Mouse (Mus musculus) limb, embryonic 10.5 days (tissue): Measurements from ENCODE around the gene Olfr509. TPM values are rescaled to one million over a fixed set of nuclear protein-coding genes. Genes with fewer than 3 reads are reported as not detected.
"Not testable (repeated sequence)": the region's sequence is repeated elsewhere in the genome, so short reads cannot be mapped to it uniquely, and the experiment has no call there.

ENCODE experiments used
- DNase-seq: peaks from one replicate; pipeline ENCODE4 v3.0.0-alpha.2; 2017; ENCODE audit warnings: low spot score
- H3K27ac ChIP-seq: fragments of 300-500 bp; sonication (generic); 2 replicates; pipeline ENCODE4 v1.5.1; 2016; ENCODE audit warnings: mild to moderate bottlenecking
- H3K27me3 ChIP-seq: fragments of 300-500 bp; sonication (generic); 2 replicates; pipeline ENCODE4 v1.6.1; 2016; ENCODE audit warnings: low read depth, mild to moderate bottlenecking; ENCODE audit not compliant: poor library complexity, severe bottlenecking
- H3K36me3 ChIP-seq: fragments of 300-500 bp; sonication (generic); 2 replicates; pipeline ENCODE4 v1.6.1; 2016; ENCODE audit warnings: mild to moderate bottlenecking, moderate library complexity
- H3K4me1 ChIP-seq: fragments of 300-500 bp; sonication (generic); 2 replicates; pipeline ENCODE4 v1.6.1; 2016
- H3K4me3 ChIP-seq: fragments of 300-500 bp; sonication (generic); 2 replicates; pipeline ENCODE4 v1.5.1; 2016; ENCODE audit warnings: mild to moderate bottlenecking, moderate library complexity
- H3K9me3 ChIP-seq: fragments of 300-500 bp; sonication (generic); replicated peaks from 2 replicates; pipeline ENCODE4 v1.6.1; 2016; ENCODE audit warnings: mild to moderate bottlenecking
- WGBS: fragments of 180-500 bp; shearing (Covaris S2); methylation state at CpG from one replicate; pipeline ENCODE4 v1.1.7; 2016; 5-methylcytosine and 5-hydroxymethylcytosine counted together
- polyA plus RNA-seq: library from polyadenylated mRNA; unstranded; fragments of >200 nt; fragmentation: Nextera tagmentation; extraction: Ambion mirVana; gene quantifications from 2 replicates; pipeline ENCODE4 v1.2.1, GENCODE M21; 2016

Olfr509 gene
- polyA plus RNA-seq = not detected in 2 replicates

DNA sequence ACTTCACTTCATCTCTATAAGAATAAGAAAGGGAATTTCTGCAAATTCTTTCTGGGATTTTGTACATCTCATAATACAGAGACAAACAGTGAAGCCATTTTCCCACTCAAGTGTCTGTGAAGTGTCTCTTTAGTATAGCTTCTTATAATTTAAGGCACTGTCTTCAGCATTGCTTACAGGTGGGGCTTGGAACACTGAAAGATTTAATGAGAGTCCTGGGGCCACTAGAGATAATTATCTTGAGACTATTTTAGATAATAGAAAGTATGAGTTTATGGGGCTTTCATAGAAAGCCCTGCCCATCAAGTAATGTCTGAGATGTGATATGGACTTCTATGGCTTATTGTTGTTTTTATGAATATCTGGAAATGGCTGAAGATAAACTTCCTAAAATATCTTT lies at the start of gene Olfr509:
Gene Olfr509, minus strand, starts transcription at position 101 of the 400 bp plus-strand sequence.
- no peak for DNase-seq
- no peak within 1 kb of the TSS for H3K27ac ChIP-seq
- no peak within 1 kb of the TSS for H3K4me3 ChIP-seq
- H3K36me3 ChIP-seq = no peaks in the 10 kb centered on the region
- H3K27me3 ChIP-seq = no peaks in the 10 kb centered on the region
- no peaks in the 10 kb centered on the region for H3K4me1 ChIP-seq
- no peaks in the 10 kb centered on the region for H3K9me3 ChIP-seq

GRCm38 (mm10) chr7:108678886-108679285 lies 27.2 kb upstream of the Olfr509 start:
- no peaks in the 10 kb centered on the region for H3K36me3 ChIP-seq
- H3K4me3 ChIP-seq = no peak overlapping the region
- H3K9me3 ChIP-seq = no peaks in the 10 kb centered on the region; the same call in 1 of the 2 replicates
- H3K4me1 ChIP-seq = no peaks in the 10 kb centered on the region
- H3K27me3 ChIP-seq = no peaks in the 10 kb centered on the region
- 92% methylated on average over 4 of the region's 4 CpGs for WGBS
- no peak overlapping the region for H3K27ac ChIP-seq
- no peak for DNase-seq

- no peak overlapping the region for H3K4me3 ChIP-seq
- no peaks in the 10 kb centered on the region for H3K27me3 ChIP-seq
- no peaks in the 10 kb centered on the region; the same call in 1 of the 2 replicates for H3K9me3 ChIP-seq
- no peak for DNase-seq
- no peak overlapping the region for H3K27ac ChIP-seq
- no peaks in the 10 kb centered on the region for H3K4me1 ChIP-seq
- H3K36me3 ChIP-seq = no peaks in the 10 kb centered on the region
- WGBS = 60% methylated on average over 1 of the region's 1 CpGs
Observed at GRCm38 (mm10) chr7:108671058-108671457, 19.4 kb upstream of the Olfr509 start.

GRCm38 (mm10) chr7:108666118-108666517 lies 14.4 kb upstream of the Olfr509 start, which contains the start of gene Olfr510:
TSS of gene Olfr510 (plus strand) at chr7:108666418.
- no peaks in the 10 kb centered on the region for H3K9me3 ChIP-seq
- H3K36me3 ChIP-seq = no peaks in the 10 kb centered on the region
- no peaks in the 10 kb centered on the region for H3K27me3 ChIP-seq
- H3K4me1 ChIP-seq = no peaks in the 10 kb centered on the region
- DNase-seq = no peak
- H3K4me3 ChIP-seq = no peak within 1 kb of the TSS
- H3K27ac ChIP-seq = no peak within 1 kb of the TSS
- WGBS = 95% methylated on average over 1 of the region's 1 CpGs

DNA sequence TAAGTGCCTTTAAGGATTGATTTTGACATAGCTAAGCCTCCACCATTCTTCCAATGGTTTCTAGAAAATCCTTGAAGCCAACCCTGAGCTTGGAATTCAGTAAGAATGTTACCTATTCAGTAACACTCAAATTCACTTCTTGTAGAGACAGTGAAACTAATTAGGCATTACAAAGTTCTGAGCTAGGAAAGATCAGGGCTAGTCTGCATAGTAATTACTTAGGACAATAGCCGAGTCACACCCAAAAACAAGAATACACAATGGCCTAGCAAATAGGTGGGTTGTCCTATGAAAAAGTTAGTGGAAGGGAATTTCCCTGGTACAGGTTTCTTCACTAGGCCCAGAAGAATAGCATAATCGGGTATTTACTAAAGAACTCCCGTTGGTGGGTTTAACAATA lies 10.7 kb upstream of the Olfr509 start:
- no peaks in the 10 kb centered on the region for H3K36me3 ChIP-seq
- WGBS = 92% methylated on average over 3 of the region's 3 CpGs

DNA sequence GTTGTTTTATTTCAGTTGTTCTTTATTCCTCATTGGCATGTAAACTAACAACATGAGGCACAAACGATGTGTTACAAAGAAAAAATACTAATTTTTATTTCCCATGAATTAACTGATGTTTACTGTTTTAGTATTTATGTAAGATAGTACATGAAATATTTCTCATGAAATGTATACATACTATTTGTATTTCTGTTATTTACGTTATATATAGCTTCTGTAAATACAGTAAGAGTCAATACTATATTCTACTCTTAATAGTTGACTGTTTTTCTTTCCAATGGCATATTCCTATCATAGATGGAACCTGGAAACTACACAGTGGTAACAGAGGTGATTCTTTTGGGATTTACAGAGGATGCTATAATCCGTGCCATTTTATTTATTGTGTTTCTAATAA lies 22.0 kb downstream of the Olfr509 start, which contains the start of gene Olfr508:
Gene Olfr508, plus strand, starts transcription at position 301 of the 400 bp plus-strand sequence.
- H3K4me1 ChIP-seq = no peaks in the 10 kb centered on the region
- WGBS = 85% methylated on average over 3 of the region's 3 CpGs
- H3K27ac ChIP-seq = no peak within 1 kb of the TSS
- H3K27me3 ChIP-seq = no peaks in the 10 kb centered on the region
- DNase-seq = no peak
- H3K4me3 ChIP-seq = no peak within 1 kb of the TSS
- no peaks in the 10 kb centered on the region for H3K36me3 ChIP-seq
- H3K9me3 ChIP-seq = no peaks in the 10 kb centered on the region

More for the DNA sequence above, 10.7 kb upstream of the Olfr509 start:
- H3K4me1 ChIP-seq = no peaks in the 10 kb centered on the region
- no peak overlapping the region for H3K4me3 ChIP-seq
- no peak overlapping the region for H3K27ac ChIP-seq
- H3K9me3 ChIP-seq = no peaks in the 10 kb centered on the region
- H3K27me3 ChIP-seq = no peaks in the 10 kb centered on the region
- DNase-seq = no peak

GRCm38 (mm10) chr7:108621514-108621913 lies 30.2 kb downstream of the Olfr509 start, which contains the start of gene Olfr507:
TSS of gene Olfr507 (plus strand) at chr7:108621814.
- no peaks in the 10 kb centered on the region for H3K4me1 ChIP-seq
- no peaks in the 10 kb centered on the region for H3K27me3 ChIP-seq
- 86% methylated on average over 2 of the region's 2 CpGs for WGBS
- H3K4me3 ChIP-seq = no peak within 1 kb of the TSS
- no peaks in the 10 kb centered on the region for H3K9me3 ChIP-seq
- no peaks in the 10 kb centered on the region for H3K36me3 ChIP-seq
- no peak within 1 kb of the TSS for H3K27ac ChIP-seq
- DNase-seq = no peak

DNA sequence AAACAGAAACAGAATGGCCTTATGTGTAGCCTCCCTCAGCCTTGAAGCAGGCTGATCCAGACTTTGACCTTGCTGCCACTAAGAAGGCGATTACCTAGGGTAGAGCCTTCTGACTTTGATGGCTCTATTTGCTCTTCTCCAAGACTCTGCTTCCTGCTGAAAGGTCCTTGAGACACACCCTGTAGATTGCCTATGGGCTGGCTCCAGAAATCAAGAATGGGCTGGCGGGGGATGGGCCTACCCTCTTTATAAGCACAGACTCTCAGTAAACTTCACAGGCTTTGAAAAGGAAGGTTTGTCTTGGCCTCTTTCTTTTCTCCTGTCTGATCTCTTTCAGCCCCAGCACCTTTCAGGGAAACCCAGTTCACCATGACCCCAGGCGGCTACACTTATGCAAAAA lies 34.9 kb downstream of the Olfr509 start:
- not testable (repeated sequence) for H3K4me1 ChIP-seq, H3K9me3 ChIP-seq, H3K36me3 ChIP-seq, DNase-seq, H3K4me3 ChIP-seq, H3K27ac ChIP-seq, H3K27me3 ChIP-seq
- 73% methylated on average over 3 of the region's 3 CpGs for WGBS

DNA sequence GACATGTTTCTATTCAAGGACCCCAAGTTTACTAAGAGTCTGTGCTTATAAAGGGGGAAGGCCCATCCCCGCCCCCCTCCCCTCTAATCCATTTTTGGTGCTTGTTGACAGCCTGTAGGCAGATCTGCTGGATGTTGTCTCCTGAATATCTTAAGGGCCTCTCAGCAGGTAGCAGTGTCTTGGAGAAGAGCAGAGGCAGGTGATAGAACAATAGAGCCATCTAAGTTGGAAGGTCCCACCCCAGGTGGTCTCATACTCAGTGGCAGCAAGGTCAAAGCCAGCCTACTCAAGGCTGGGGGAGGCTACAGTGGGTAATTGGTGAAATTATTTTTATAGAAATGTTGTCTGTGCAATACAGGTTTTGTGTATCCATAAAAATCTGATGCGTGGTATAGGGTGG lies 37.6 kb downstream of the Olfr509 start:
- no peaks in the 10 kb centered on the region for H3K27me3 ChIP-seq
- WGBS = 93% methylated on average over 2 of the region's 2 CpGs
- no peak overlapping the region for H3K4me3 ChIP-seq
- H3K27ac ChIP-seq = no peak overlapping the region
- DNase-seq = no peak
- H3K36me3 ChIP-seq = no peaks in the 10 kb centered on the region
- no peaks in the 10 kb centered on the region for H3K4me1 ChIP-seq
- H3K9me3 ChIP-seq = no peaks in the 10 kb centered on the region

DNA sequence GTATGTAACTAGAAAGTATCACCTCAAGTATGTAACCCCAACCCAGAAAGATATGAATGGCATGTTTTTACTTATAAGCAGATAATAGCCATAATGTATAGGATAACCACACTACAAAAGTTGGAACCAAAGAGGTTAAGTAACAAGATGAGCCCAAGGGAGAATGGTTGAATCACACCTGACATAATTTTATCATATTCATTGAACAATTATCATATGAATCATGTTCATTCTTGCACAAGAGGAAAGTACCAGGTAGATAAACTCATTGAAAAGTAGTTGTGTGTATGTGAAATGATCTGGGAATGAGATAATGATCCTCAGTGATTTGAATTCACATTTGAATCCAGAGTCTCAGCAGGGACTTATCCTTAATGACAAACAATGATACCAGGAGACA lies 41.2 kb downstream of the Olfr509 start, which contains the start of gene Olfr506:
Gene Olfr506, plus strand, starts transcription at position 301 of the 400 bp plus-strand sequence.
- Histone ChIP-seq H3K27ac (no peak within 1 kb of the TSS), H3K36me3 (no peaks in the 10 kb centered on the region), H3K9me3 (no peaks in the 10 kb centered on the region), H3K4me1 (no peaks in the 10 kb centered on the region), H3K4me3 (no peak within 1 kb of the TSS), H3K27me3 (no peaks in the 10 kb centered on the region)
- no peak for DNase-seq

- H3K4me1 ChIP-seq, H3K27ac ChIP-seq, H3K27me3 ChIP-seq, DNase-seq, H3K9me3 ChIP-seq, H3K36me3 ChIP-seq, H3K4me3 ChIP-seq: not testable (repeated sequence)
- 83% methylated on average over 3 of the region's 3 CpGs for WGBS
Observed at GRCm38 (mm10) chr7:108601916-108602315, 49.8 kb downstream of the Olfr509 start.

Other genes starting within 250 kb of the Olfr509 start
- not detected in 2 replicates for gene Olfr497, start 231.5 kb downstream of the Olfr509 start, polyA plus RNA-seq
- gene Olfr498, start 186.6 kb downstream of the Olfr509 start, polyA plus RNA-seq = not detected in 2 replicates
- gene Olfr502, start 126.8 kb downstream of the Olfr509 start, polyA plus RNA-seq = not detected in 2 replicates
- not detected in 2 replicates for gene Olfr503, start 107.4 kb downstream of the Olfr509 start, polyA plus RNA-seq
- gene Olfr504, start 86.1 kb downstream of the Olfr509 start, polyA plus RNA-seq = not detected in 2 replicates
- gene Olfr506, start 41.1 kb downstream of the Olfr509 start, polyA plus RNA-seq = not detected in 2 replicates
- gene Olfr507, start 30.1 kb downstream of the Olfr509 start, polyA plus RNA-seq = not detected in 2 replicates
- gene Olfr508, start 21.9 kb downstream of the Olfr509 start, polyA plus RNA-seq = not detected in 2 replicates
- not detected in 2 replicates for gene Olfr510, start 14.5 kb upstream of the Olfr509 start, polyA plus RNA-seq
- not detected in 2 replicates for gene Olfr512, start 61.4 kb upstream of the Olfr509 start, polyA plus RNA-seq
- not detected in 2 replicates for gene Olfr513, start 99.1 kb upstream of the Olfr509 start, polyA plus RNA-seq
- gene Olfr514, start 174.1 kb upstream of the Olfr509 start, polyA plus RNA-seq = not detected in 2 replicates
- gene Olfr516, start 198.6 kb upstream of the Olfr509 start, polyA plus RNA-seq = not detected in 2 replicates
- gene Olfr517, start 220.5 kb upstream of the Olfr509 start, polyA plus RNA-seq = not detected in 2 replicates
- not detected in 2 replicates for gene Olfr518, start 233.1 kb upstream of the Olfr509 start, polyA plus RNA-seq
- not detected in 2 replicates for gene Olfr519, start 242.5 kb upstream of the Olfr509 start, polyA plus RNA-seq